Mouse (Mus musculus) heart, embryonic 13.5 days (tissue): ENCODE data around the gene BC025920. TPM values are rescaled to one million over a fixed set of nuclear protein-coding genes. Genes with fewer than 3 reads are reported as not detected.
A peak's percentile ranks its signal among the peaks of the same experiment; 100 is the strongest.
"Not testable (repeated sequence)": the region's sequence is repeated elsewhere in the genome, so short reads cannot be mapped to it uniquely, and the experiment has no call there.

Experiments
- ATAC-seq: fragments of 200-750 bp; cut with Nextera tagmentation; 2 replicates; pipeline ENCODE4 v1.8.0; 2017; ENCODE audit warnings: moderate TSS enrichment; ENCODE audit not compliant: insufficient number of reproducible peaks, low FRiP score, low TSS enrichment; ENCODE audit errors: extremely low read depth
- H3K27ac ChIP-seq: fragments of 300-500 bp; sonication (generic); replicated peaks from 2 replicates; pipeline ENCODE4 v1.5.1; 2015; ENCODE audit warnings: moderate library complexity, mild to moderate bottlenecking, inconsistent platforms
- H3K27me3 ChIP-seq: fragments of 300-500 bp; sonication (generic); replicated peaks from 2 replicates; pipeline ENCODE4 v1.6.1; 2015; ENCODE audit warnings: mild to moderate bottlenecking, inconsistent platforms
- H3K36me3 ChIP-seq: fragments of 300-500 bp; sonication (generic); 2 replicates; pipeline ENCODE4 v1.6.1; 2015; ENCODE audit warnings: mild to moderate bottlenecking, inconsistent platforms
- H3K4me1 ChIP-seq: fragments of 300-500 bp; sonication (generic); 2 replicates; pipeline ENCODE4 v1.6.1; 2015; ENCODE audit warnings: inconsistent platforms
- H3K4me2 ChIP-seq: fragments of 300-500 bp; sonication (generic); 2 replicates; pipeline ENCODE4 v1.6.1; 2015; ENCODE audit warnings: inconsistent platforms, mild to moderate bottlenecking, moderate library complexity
- H3K4me3 ChIP-seq: fragments of 300-500 bp; sonication (generic); 2 replicates; pipeline ENCODE4 v1.5.1; 2015; ENCODE audit warnings: moderate library complexity, mild to moderate bottlenecking, inconsistent platforms
- H3K9ac ChIP-seq: fragments of 300-500 bp; sonication (generic); 2 replicates; pipeline ENCODE4 v1.6.1; 2015; ENCODE audit warnings: inconsistent platforms, mild to moderate bottlenecking, moderate library complexity
- H3K9me3 ChIP-seq: fragments of 300-500 bp; sonication (generic); 2 replicates; pipeline ENCODE4 v1.6.1; 2016; ENCODE audit warnings: inconsistent platforms
- WGBS: fragments of 180-500 bp; shearing (Covaris S2); methylation state at CpG from one replicate; pipeline ENCODE4 v1.1.7; 2015; ENCODE audit warnings: mixed read lengths; 5-methylcytosine and 5-hydroxymethylcytosine counted together
- polyA plus RNA-seq: library from polyadenylated mRNA; unstranded; fragments of >200 nt; fragmentation: Nextera tagmentation; extraction: Ambion mirVana; gene quantifications from 2 replicates; pipeline ENCODE4 v1.2.1, GENCODE M21; 2015

The BC025920 gene
- polyA plus RNA-seq, 1 experiment from 2014 or later: 0.44 TPM

DNA sequence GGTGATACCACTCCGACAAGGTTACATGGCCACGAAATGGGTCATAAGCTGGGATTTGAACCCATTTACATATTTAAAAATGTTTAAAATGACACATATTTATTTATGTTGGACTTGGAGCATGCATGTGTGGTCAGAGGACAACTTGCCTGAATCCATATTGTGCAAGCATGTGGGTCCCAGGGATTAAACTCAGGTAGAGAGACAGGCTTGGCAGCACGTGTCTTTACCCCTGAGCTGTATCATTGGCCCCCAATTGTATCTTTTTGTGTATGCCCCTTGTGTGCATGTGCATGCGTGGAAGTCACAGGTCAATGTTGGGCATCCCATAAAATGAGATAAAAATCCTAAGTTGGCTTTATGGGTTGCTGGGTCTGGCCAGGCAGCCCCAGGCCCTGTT lies 39.3 kb downstream of the BC025920 start:
- no peak for ATAC-seq
- 87% methylated on average over 4 of the region's 4 CpGs for WGBS
- Histone ChIP-seq H3K9ac (no peak overlapping the region), H3K27me3 (no peaks in the 10 kb centered on the region), H3K9me3 (no peaks in the 10 kb centered on the region), H3K4me2 (no peak overlapping the region), H3K4me1 (peaks cover 38% of the 10 kb centered on the region), H3K36me3 (0 out of 2 replicates have a peak, but pooled peaks cover 5% of the 10 kb centered on the region), H3K4me3 (no peak overlapping the region), H3K27ac (no peak overlapping the region)

DNA sequence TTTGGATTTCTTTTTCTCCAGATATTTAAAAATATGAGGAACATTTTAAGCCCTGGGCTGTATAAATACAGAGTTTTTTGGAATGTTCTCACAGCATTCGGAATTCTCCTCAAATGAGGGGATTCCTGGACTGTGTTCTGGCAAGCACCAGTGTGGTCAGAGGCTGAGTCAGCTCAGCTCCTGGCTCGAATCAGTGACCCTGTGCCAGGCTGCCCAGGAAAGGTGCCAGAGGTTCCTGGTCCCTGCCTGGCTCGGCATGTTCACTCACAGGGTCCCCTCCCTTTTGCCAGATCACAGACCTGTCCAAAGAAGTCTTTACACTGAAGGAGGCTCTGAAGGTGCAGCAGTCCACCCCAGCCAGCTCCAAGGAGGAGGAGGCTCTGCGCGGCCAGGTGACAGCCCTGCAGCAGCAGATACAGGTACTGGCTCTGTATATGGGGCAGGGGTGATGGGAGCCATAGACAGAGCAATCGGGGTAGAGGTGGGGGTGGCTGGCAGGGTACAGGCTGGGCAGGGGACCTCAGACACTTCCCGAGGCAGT lies 40.0 kb downstream of the BC025920 start:
- peaks cover 38% of the 10 kb centered on the region for H3K4me1 ChIP-seq
- H3K27ac ChIP-seq: no peak overlapping the region
- peaks cover 11% of the 10 kb centered on the region for H3K36me3 ChIP-seq
- no peak for ATAC-seq
- no peak overlapping the region for H3K4me3 ChIP-seq
- no peak overlapping the region for H3K9ac ChIP-seq
- H3K9me3 ChIP-seq: no peaks in the 10 kb centered on the region
- H3K4me2 ChIP-seq: no peak overlapping the region
- 74% methylated on average over 7 of the region's 7 CpGs for WGBS
- no peaks in the 10 kb centered on the region for H3K27me3 ChIP-seq

DNA sequence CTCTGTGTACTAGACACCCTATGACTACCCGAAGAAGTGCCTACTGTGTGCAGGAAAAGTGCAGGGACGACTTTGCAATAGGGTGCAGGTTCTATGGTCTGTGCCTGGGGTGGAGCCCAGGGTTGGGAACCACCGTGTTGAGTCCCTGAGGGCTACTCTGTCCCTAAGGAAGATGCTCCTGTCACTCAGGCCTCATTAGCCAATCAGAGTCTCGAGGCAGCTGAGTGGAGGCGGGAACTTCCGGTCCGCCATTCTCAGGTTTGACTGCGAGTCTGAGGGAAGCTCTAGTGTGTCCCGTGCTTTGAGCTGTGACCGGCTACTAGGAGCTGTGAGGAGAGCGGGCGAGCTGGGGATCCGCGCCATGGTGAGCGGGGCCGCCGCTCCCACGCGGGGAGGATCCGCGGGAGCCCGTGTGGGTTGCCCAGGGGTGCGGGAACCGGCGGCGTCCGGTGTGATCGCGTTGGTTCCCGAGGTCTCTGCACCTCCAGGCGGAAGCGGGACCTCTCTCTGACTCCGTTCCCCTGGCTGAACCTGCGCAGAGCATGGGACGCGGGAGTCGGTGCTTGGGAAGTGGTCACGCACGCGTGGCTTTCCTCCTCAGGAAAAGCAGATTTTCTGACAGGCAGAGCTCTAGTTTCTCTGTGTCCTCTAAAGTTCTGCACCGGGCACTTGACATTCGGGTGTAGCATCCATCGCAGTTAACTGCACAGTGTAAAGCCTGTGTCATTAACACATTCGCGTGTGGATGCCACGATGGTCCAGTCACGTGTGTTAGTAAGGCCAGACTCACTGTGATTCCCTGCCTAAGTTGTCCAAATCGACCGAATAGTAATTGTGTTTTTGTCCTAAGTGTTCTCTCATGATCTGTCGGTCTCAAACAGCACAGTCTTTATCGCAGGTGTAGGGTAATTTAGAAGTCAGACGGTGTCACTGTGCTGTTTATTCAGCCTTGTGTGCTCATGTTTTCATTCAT lies 43.0 kb downstream of the BC025920 start, which contains the start of gene Gm10778:
Gene Gm10778 (plus strand): TSS at position 257 of the 973 bp plus-strand sequence.
- H3K27ac ChIP-seq: peak within 1 kb of the TSS; percentile 84
- peak within 1 kb of the TSS; percentile 79 for H3K4me2 ChIP-seq
- WGBS: 3% methylated on average over 30 of the region's 52 CpGs
- H3K9me3 ChIP-seq, H3K27me3 ChIP-seq: not testable (repeated sequence)
- H3K36me3 ChIP-seq: peaks cover 23% of the 10 kb centered on the region
- peaks cover 16% of the 10 kb centered on the region for H3K4me1 ChIP-seq
- peak within 1 kb of the TSS; percentile 83 for H3K9ac ChIP-seq
- H3K4me3 ChIP-seq: peak within 1 kb of the TSS; percentile 62
- ATAC-seq: peak; percentile 74; the same call in 1 of the 2 replicates

DNA sequence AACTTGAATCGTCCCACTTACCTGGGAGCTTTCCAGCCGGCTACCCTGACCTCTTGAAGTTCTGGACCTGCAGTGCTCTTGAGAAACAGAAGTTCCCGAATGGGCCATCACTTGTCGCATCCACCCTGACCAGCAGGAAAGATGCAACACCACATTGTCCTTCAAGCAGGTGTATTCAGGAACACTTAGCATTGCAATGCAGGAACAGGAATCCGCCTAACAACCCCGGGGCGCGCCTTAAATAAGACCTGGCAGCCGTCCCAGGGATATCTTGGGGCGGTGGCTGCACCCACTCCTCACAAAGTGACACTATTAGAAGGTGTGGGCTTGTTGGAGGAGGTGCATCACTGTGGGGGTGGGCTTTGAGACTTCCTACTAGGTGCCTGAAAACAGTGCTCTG lies 49.1 kb downstream of the BC025920 start:
- peaks cover 5% of the 10 kb centered on the region for H3K4me1 ChIP-seq
- peaks cover 34% of the 10 kb centered on the region for H3K9me3 ChIP-seq
- H3K36me3 ChIP-seq: peaks cover 59% of the 10 kb centered on the region
- H3K4me3 ChIP-seq: no peak overlapping the region
- H3K27me3 ChIP-seq: no peaks in the 10 kb centered on the region
- no peak overlapping the region for H3K9ac ChIP-seq
- no peak overlapping the region for H3K27ac ChIP-seq
- ATAC-seq: no peak
- whole genome bisulfite sequencing: 89% methylated on average over 10 of the region's 10 CpGs
- no peak overlapping the region for H3K4me2 ChIP-seq

DNA sequence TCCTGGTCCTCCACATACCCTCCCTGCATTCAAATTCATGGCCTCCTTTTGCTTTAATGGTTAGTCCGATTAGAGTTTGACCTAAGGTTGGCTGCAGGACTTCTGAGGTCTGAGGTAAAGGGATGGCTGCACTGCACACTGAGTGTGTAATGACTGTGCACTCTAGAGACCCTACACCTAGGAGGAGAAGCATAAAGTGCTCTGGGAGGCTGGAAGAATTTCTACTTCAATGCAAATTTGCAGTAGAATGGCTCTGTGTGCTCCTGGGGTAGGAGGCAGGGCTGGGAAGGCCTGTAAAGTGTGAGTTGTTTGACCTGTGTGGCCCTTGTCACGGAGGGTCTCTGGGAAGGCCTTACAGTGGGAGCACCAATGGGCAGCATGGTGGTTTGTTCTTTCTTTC lies 50.1 kb downstream of the BC025920 start:
- WGBS: 90% methylated on average over 2 of the region's 2 CpGs
- Histone ChIP-seq H3K4me1 (no peaks in the 10 kb centered on the region), H3K4me2 (no peak overlapping the region), H3K9ac (no peak overlapping the region), H3K27ac (no peak overlapping the region), H3K27me3 (no peaks in the 10 kb centered on the region), H3K36me3 (peaks cover 54% of the 10 kb centered on the region), H3K4me3 (no peak overlapping the region), H3K9me3 (peaks cover 34% of the 10 kb centered on the region)
- ATAC-seq: no peak

Other genes with a start within 250 kb of the BC025920 start
- gene Mfsd12, start 248.8 kb upstream of the BC025920 start, polyA plus RNA-seq: 10.7 and 11.1 TPM in 2 replicates
- gene 4930404N11Rik, start 240.5 kb upstream of the BC025920 start, polyA plus RNA-seq: 0.98 and 1.1 TPM in 2 replicates
- 72.2 and 78.1 TPM in 2 replicates for gene Fzr1, start 227.8 kb upstream of the BC025920 start, polyA plus RNA-seq
- gene Dohh, start 221.8 kb upstream of the BC025920 start, polyA plus RNA-seq: 69.7 and 73.6 TPM in 2 replicates
- gene Gm48551, start 221.8 kb upstream of the BC025920 start, polyA plus RNA-seq: 2.1 and 2.3 TPM in 2 replicates
- 0.82 and 1.1 TPM in 2 replicates for gene Gm48552, start 217.3 kb upstream of the BC025920 start, polyA plus RNA-seq
- gene Smim24, start 213.2 kb upstream of the BC025920 start, polyA plus RNA-seq: 2.7 and 3.1 TPM in 2 replicates
- gene Nfic, start 150.6 kb upstream of the BC025920 start, polyA plus RNA-seq: 56.6 and 57.4 TPM in 2 replicates
- gene Celf5, start 123.6 kb upstream of the BC025920 start, polyA plus RNA-seq: 0.15 and 0.16 TPM in 2 replicates
- 51.7 and 53.8 TPM in 2 replicates for gene Ncln, start 109.9 kb upstream of the BC025920 start, polyA plus RNA-seq
- gene S1pr4, start 106.1 kb upstream of the BC025920 start, polyA plus RNA-seq: 0.53 and 0.62 TPM in 2 replicates
- gene Gna15, start 82.0 kb upstream of the BC025920 start, polyA plus RNA-seq: 1.5 and 2.0 TPM in 2 replicates
- 59.0 and 62.7 TPM in 2 replicates for gene Gna11, start 61.1 kb upstream of the BC025920 start, polyA plus RNA-seq
- gene Aes, start 46.8 kb upstream of the BC025920 start, polyA plus RNA-seq: 629 and 649 TPM in 2 replicates
- gene Tle2, start 31.7 kb upstream of the BC025920 start, polyA plus RNA-seq: 23.4 and 26.4 TPM in 2 replicates
- gene Tle6, start 5.2 kb upstream of the BC025920 start, polyA plus RNA-seq: 30.1 and 30.4 TPM in 2 replicates
- gene Sirt6, start 21.5 kb downstream of the BC025920 start, polyA plus RNA-seq: 24.6 and 25.6 TPM in 2 replicates
- 10.3 and 10.6 TPM in 2 replicates for gene Ankrd24, start 22.3 kb downstream of the BC025920 start, polyA plus RNA-seq
- gene Gm10778, start 42.8 kb downstream of the BC025920 start, polyA plus RNA-seq: 3.1 and 3.4 TPM in 2 replicates
- gene Zfp433, start 98.6 kb downstream of the BC025920 start, polyA plus RNA-seq: 8.3 and 8.9 TPM in 2 replicates
- gene Gm3055, start 164.9 kb downstream of the BC025920 start, polyA plus RNA-seq: 4.0 and 4.5 TPM in 2 replicates
- 2.2 TPM in 2 replicates for gene Gm4767, start 205.9 kb downstream of the BC025920 start, polyA plus RNA-seq